Mouse (Mus musculus): Measurements from ENCODE around the gene Mlana. TPM values are rescaled to one million over a fixed set of nuclear protein-coding genes. Genes with fewer than 3 reads are reported as not detected.
A peak's percentile ranks its signal among the peaks of the same experiment; 100 is the strongest.

The Mlana gene
- total RNA-seq, 2 experiments from 2014 or later = 0.66 to 0.76 TPM

GRCm38 (mm10) chr19:29671160-29671559 is 26.5 kb upstream of the Mlana start:
- no peak for DNase-seq (ENCODE audit: low spot score in 2 of 2)
- intact Hi-C loops (cut with DNase I) = no loop called here

- intact Hi-C loops (cut with DNase I) = no loop called here
- DNase-seq (ENCODE audit: low spot score in 2 of 2) = no peak
Measured at GRCm38 (mm10) chr19:29672660-29673059, 25.0 kb upstream of the Mlana start.

DNA sequence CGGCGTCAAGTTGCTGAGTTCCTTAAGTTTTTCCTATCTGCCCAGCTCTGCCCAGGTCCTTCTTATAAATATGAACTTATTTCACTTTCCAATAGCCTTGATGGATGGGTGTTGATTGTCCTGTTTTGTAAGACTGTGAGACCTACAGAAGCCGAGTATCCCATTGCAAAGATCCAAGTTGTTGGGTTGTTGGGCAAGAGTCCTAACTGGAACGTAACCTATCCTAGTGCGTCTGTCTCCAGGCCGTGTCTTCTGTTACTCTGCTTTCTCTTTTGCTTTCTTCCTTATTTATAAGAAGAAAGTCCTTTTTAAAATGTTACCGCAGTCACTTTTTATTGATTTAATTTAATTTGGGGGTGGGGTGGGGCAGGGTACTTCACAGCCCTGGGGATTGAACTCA is 22.7 kb upstream of the Mlana start:
- no peak for DNase-seq (ENCODE audit: low spot score in 2 of 2)
- intact Hi-C loops (cut with DNase I) = no loop called here

DNA sequence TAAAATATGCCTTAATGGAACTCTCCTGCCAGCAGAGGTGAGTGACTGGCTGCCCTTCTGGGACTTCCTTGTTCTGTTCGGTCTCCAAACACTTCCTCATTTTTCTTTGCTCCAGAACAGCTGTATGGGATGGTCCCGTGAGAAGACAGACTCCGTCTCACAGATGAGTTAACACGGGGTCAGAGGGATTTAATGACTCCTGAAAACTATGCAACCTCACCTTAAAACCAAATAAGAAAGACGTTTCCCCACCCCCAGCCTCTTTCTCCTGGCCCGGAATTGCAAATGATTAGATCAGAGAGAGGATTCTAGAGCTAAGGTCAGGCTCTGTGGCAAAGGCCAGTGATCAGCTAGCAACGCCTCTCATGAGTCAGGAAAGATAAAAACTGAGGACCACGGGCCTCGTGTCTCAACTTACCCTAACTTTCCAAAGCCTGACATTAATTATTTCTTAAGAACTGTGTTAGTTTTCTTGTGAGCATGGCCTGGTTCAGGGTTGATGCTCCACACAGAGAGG is 22.0 kb upstream of the Mlana start:
- intact Hi-C loops (cut with DNase I) = no loop called here
- no peak for DNase-seq (ENCODE audit: low spot score in 2 of 2)

DNA sequence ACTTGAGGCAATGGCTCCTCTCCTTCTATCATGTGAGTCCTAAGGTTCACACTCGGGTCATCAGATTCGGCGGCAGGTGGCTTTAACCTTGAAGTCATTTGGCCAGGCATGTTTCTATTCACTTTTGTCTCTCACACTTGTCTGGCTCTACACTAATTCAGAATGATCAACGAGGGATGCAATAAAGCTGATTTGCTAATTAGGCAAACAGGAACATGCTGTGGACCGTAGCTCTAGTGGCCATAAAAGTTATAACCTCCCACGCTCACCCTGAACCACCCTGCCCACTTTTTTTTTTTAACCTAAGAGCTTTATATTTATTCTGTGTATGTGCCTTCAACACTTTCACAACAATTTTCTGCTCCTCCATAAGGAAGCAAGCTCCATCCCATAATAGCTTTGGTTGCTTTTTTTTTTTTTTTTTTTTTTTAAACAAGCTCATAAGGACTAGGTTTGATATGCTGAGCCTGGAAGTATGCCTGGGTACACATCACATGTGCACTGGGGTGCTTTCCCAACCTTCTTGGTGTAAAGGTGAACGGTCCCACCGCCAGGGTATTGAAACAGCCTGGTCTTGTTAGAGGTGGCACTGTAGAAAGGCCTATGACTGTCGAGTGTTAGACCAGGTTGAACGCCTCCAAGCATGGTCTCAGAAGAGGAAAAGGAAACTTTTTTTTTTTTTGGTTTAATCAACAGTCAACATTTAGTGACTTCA is 21.0 kb upstream of the Mlana start:
- no peak for DNase-seq (ENCODE audit: low spot score in 2 of 2)
- intact Hi-C loops (cut with DNase I) = no loop called here

DNA sequence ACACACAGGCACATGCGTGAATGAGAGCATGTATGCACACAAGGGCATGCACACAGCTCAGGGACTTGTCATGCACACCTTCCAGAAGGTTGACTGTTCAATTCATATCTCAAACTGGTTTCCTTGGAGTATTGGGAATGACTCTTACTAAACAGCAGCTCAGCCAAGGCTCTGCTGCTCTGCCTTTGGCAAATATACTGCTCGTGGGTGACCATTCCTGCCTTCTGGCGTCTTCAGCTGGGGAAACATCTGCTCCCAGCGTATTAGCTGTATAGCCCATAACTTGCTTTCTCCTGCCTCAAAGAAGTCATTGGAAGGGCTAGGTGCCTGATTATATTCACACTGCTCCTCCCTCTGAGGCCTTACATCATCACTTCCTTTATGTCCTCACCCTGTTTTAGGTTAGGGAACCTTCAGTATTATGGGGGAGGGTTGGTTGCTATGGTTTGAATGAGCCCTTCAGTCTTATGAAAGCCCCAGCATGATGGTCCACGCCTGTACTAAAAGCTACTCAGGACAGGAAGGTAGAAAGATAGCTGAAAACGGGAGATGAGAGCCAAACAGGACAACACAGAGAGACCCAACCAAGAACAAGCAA is 19.3 kb upstream of the Mlana start:
- no peak for DNase-seq (ENCODE audit: low spot score in 2 of 2)
- intact Hi-C loops (cut with DNase I) = no loop called here

- no peak for DNase-seq (ENCODE audit: low spot score in 2 of 2)
Measured at GRCm38 (mm10) chr19:29680182-29681152, 17.2 kb upstream of the Mlana start.

GRCm38 (mm10) chr19:29683844-29684540 is 13.6 kb upstream of the Mlana start:
- DNase-seq (ENCODE audit: low spot score in 2 of 2) = peak; percentile 80 to 91
- intact Hi-C loops (cut with DNase I) = loop anchor here (1.0 to 5.0 kb wide), 2 partner anchors 137 to 293 kb away; no protein-coding TSS in a partner anchor

More at GRCm38 (mm10) chr19:29680182-29681152, 17.2 kb upstream of the Mlana start:
- intact Hi-C loops (cut with DNase I) = loop anchor here (5.0 kb wide), 1 partner anchor 297 kb away; no protein-coding TSS in a partner anchor

GRCm38 (mm10) chr19:29695071-29695470 is 2.6 kb upstream of the Mlana start:
- no peak for DNase-seq (ENCODE audit: low spot score in 2 of 2)
- intact Hi-C loops (cut with DNase I) = no loop called here

- no peak for DNase-seq (ENCODE audit: low spot score in 2 of 2)
- intact Hi-C loops (cut with DNase I) = no loop called here
Measured at GRCm38 (mm10) chr19:29696309-29696708, 1.3 kb upstream of the Mlana start.

GRCm38 (mm10) chr19:29696840-29697239 is 784 bp upstream of the Mlana start:
- no peak for DNase-seq (ENCODE audit: low spot score in 2 of 2)
- intact Hi-C loops (cut with DNase I) = no loop called here

- DNase-seq (ENCODE audit: low spot score in 2 of 2) = no peak
- intact Hi-C loops (cut with DNase I) = no loop called here
Measured at GRCm38 (mm10) chr19:29701707-29702106, 4.1 kb downstream of the Mlana start.

GRCm38 (mm10) chr19:29704436-29704835 is 6.8 kb downstream of the Mlana start:
- intact Hi-C loops (cut with DNase I) = no loop called here
- no peak for DNase-seq (ENCODE audit: low spot score in 2 of 2)

GRCm38 (mm10) chr19:29707314-29707898 is 9.8 kb downstream of the Mlana start:
- no peak for DNase-seq (ENCODE audit: low spot score in 2 of 2)
- intact Hi-C loops (cut with DNase I) = no loop called here

- DNase-seq (ENCODE audit: low spot score in 2 of 2) = no peak
- intact Hi-C loops (cut with DNase I) = no loop called here
Measured at GRCm38 (mm10) chr19:29708003-29708402, 10.4 kb downstream of the Mlana start.

GRCm38 (mm10) chr19:29708461-29708860 is 10.8 kb downstream of the Mlana start:
- intact Hi-C loops (cut with DNase I) = no loop called here
- DNase-seq (ENCODE audit: low spot score in 2 of 2) = no peak

- DNase-seq (ENCODE audit: low spot score in 2 of 2) = no peak
- intact Hi-C loops (cut with DNase I) = no loop called here
Measured at GRCm38 (mm10) chr19:29709461-29709860, 11.8 kb downstream of the Mlana start.

DNA sequence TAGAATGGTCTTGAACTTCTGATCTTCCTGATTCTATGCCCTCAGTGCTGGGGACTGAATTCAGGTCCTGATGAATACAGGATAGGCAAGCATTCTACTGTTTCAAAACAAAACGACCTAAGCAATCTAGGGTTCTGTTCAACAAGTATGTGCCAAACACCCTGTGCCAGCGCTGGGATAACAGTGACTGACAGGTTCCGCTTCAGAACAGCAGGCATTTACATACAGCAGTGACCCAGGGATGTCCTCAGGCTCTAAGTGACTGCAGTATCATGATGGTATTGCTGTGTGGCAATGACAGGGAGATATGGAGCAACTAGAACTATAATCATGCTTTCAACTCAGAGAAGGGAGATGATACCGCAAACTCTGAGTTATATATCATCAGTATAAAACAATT is 15.8 kb downstream of the Mlana start:
- no peak for DNase-seq (ENCODE audit: low spot score in 2 of 2)
- intact Hi-C loops (cut with DNase I) = no loop called here

DNA sequence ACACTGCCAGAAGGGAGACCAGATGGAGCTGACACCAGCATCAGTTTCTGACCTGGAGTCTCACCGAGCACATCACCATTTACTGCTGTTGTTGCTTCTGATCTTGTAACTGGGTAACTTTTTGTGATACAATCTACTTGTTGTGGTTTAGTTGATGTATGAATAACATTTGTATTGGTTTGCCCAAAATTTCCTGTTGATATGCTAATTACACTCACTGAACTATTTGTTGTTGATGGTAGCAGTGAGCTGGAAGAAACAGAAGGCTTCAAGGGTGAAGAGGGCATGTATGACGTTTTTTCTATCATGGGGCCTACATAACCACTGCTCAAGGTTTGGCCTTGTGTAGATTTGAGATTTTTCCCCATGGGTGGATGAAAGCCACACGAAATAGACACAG is 20.2 kb downstream of the Mlana start:
- no peak for DNase-seq (ENCODE audit: low spot score in 2 of 2)
- intact Hi-C loops (cut with DNase I) = no loop called here

All from left cerebral cortex, postnatal 14 days (tissue).